Mouse (Mus musculus): ENCODE results near the gene Olfr896-ps1. TPM values are rescaled to one million over a fixed set of nuclear protein-coding genes. Genes with fewer than 3 reads are reported as not detected.

The Olfr896-ps1 gene
- polyA plus RNA-seq (2015; fragmentation: Nextera tagmentation; extraction: Ambion mirVana) = not detected in 2 replicates

GRCm38 (mm10) chr9:38290807-38291206 lies at the start of gene Olfr896-ps1:
Gene Olfr896-ps1 (plus strand): TSS chr9:38291107.
- no peak for DNase-seq (ENCODE audit: low spot score)

- DNase-seq (ENCODE audit: low spot score) = no peak
Observed at GRCm38 (mm10) chr9:38252474-38252873, 38.4 kb upstream of the Olfr896-ps1 start, which contains the start of gene Olfr143. Gene Olfr143 (plus strand): TSS chr9:38252774.

GRCm38 (mm10) chr9:38267551-38267950 lies 23.4 kb upstream of the Olfr896-ps1 start, which contains the start of gene Olfr895:
Gene Olfr895 (plus strand): TSS chr9:38267851.
- no peak for DNase-seq (ENCODE audit: low spot score)

- no peak for DNase-seq (ENCODE audit: low spot score)
Observed at GRCm38 (mm10) chr9:38328760-38329159, 37.9 kb downstream of the Olfr896-ps1 start, which contains the start of gene Olfr25. Gene Olfr25 (plus strand): TSS chr9:38329060.

Other genes with a start within 250 kb of the Olfr896-ps1 start
- gene Olfr884, start 244.6 kb upstream of the Olfr896-ps1 start, polyA plus RNA-seq (2015; fragmentation: Nextera tagmentation; extraction: Ambion mirVana) = not detected in 2 replicates
- gene Olfr885, start 229.8 kb upstream of the Olfr896-ps1 start, polyA plus RNA-seq (2015; fragmentation: Nextera tagmentation; extraction: Ambion mirVana) = not detected in 2 replicates
- gene Olfr887, start 207.0 kb upstream of the Olfr896-ps1 start, polyA plus RNA-seq (2015; fragmentation: Nextera tagmentation; extraction: Ambion mirVana) = not detected in 2 replicates
- not detected in 2 replicates for gene Olfr888, start 183.0 kb upstream of the Olfr896-ps1 start, polyA plus RNA-seq (2015; fragmentation: Nextera tagmentation; extraction: Ambion mirVana)
- 0.06 and 0.12 TPM in 2 replicates for gene Olfr889, start 175.9 kb upstream of the Olfr896-ps1 start, polyA plus RNA-seq (2015; fragmentation: Nextera tagmentation; extraction: Ambion mirVana)
- gene Olfr890, start 148.6 kb upstream of the Olfr896-ps1 start, polyA plus RNA-seq (2015; fragmentation: Nextera tagmentation; extraction: Ambion mirVana) = not detected in 2 replicates
- gene Olfr891, start 110.3 kb upstream of the Olfr896-ps1 start, polyA plus RNA-seq (2015; fragmentation: Nextera tagmentation; extraction: Ambion mirVana) = not detected in 2 replicates
- not detected in 2 replicates for gene Olfr893, start 82.7 kb upstream of the Olfr896-ps1 start, polyA plus RNA-seq (2015; fragmentation: Nextera tagmentation; extraction: Ambion mirVana)
- gene Olfr894, start 73.1 kb upstream of the Olfr896-ps1 start, polyA plus RNA-seq (2015; fragmentation: Nextera tagmentation; extraction: Ambion mirVana) = not detected in 2 replicates
- gene Olfr143, start 38.3 kb upstream of the Olfr896-ps1 start, polyA plus RNA-seq (2015; fragmentation: Nextera tagmentation; extraction: Ambion mirVana) = not detected in 2 replicates
- not detected in 2 replicates for gene Olfr895, start 23.3 kb upstream of the Olfr896-ps1 start, polyA plus RNA-seq (2015; fragmentation: Nextera tagmentation; extraction: Ambion mirVana)
- not detected in 2 replicates for gene Olfr25, start 38.0 kb downstream of the Olfr896-ps1 start, polyA plus RNA-seq (2015; fragmentation: Nextera tagmentation; extraction: Ambion mirVana)
- gene Olfr898, start 57.3 kb downstream of the Olfr896-ps1 start, polyA plus RNA-seq (2015; fragmentation: Nextera tagmentation; extraction: Ambion mirVana) = not detected in 2 replicates
- gene Olfr250, start 75.8 kb downstream of the Olfr896-ps1 start, polyA plus RNA-seq (2015; fragmentation: Nextera tagmentation; extraction: Ambion mirVana) = not detected in 2 replicates
- gene Olfr251, start 86.0 kb downstream of the Olfr896-ps1 start, polyA plus RNA-seq (2015; fragmentation: Nextera tagmentation; extraction: Ambion mirVana) = not detected in 2 replicates
- not detected in 2 replicates for gene Olfr147, start 110.6 kb downstream of the Olfr896-ps1 start, polyA plus RNA-seq (2015; fragmentation: Nextera tagmentation; extraction: Ambion mirVana)
- not detected in 2 replicates for gene Olfr901, start 138.3 kb downstream of the Olfr896-ps1 start, polyA plus RNA-seq (2015; fragmentation: Nextera tagmentation; extraction: Ambion mirVana)
- not detected in 2 replicates for gene Olfr902, start 156.5 kb downstream of the Olfr896-ps1 start, polyA plus RNA-seq (2015; fragmentation: Nextera tagmentation; extraction: Ambion mirVana)
- not detected in 2 replicates for gene Olfr904, start 172.0 kb downstream of the Olfr896-ps1 start, polyA plus RNA-seq (2015; fragmentation: Nextera tagmentation; extraction: Ambion mirVana)
- gene Olfr905, start 180.0 kb downstream of the Olfr896-ps1 start, polyA plus RNA-seq (2015; fragmentation: Nextera tagmentation; extraction: Ambion mirVana) = not detected in 2 replicates
- not detected in 2 replicates for gene Olfr906, start 196.0 kb downstream of the Olfr896-ps1 start, polyA plus RNA-seq (2015; fragmentation: Nextera tagmentation; extraction: Ambion mirVana)
- not detected in 2 replicates for gene Olfr907, start 204.7 kb downstream of the Olfr896-ps1 start, polyA plus RNA-seq (2015; fragmentation: Nextera tagmentation; extraction: Ambion mirVana)
- gene Olfr911-ps1, start 230.5 kb downstream of the Olfr896-ps1 start, polyA plus RNA-seq (2015; fragmentation: Nextera tagmentation; extraction: Ambion mirVana) = not detected in 2 replicates
- gene Olfr910, start 246.7 kb downstream of the Olfr896-ps1 start, polyA plus RNA-seq (2015; fragmentation: Nextera tagmentation; extraction: Ambion mirVana) = not detected in 2 replicates